Mouse (Mus musculus): ENCODE measurements around the gene Trabd2b. TPM values are rescaled to one million over a fixed set of nuclear protein-coding genes. Genes with fewer than 3 reads are reported as not detected.
A peak's percentile ranks its signal among the peaks of the same experiment; 100 is the strongest.

The Trabd2b gene
- polyA plus RNA-seq, 1 experiment from 2014 or later: 0.93 TPM

DNA sequence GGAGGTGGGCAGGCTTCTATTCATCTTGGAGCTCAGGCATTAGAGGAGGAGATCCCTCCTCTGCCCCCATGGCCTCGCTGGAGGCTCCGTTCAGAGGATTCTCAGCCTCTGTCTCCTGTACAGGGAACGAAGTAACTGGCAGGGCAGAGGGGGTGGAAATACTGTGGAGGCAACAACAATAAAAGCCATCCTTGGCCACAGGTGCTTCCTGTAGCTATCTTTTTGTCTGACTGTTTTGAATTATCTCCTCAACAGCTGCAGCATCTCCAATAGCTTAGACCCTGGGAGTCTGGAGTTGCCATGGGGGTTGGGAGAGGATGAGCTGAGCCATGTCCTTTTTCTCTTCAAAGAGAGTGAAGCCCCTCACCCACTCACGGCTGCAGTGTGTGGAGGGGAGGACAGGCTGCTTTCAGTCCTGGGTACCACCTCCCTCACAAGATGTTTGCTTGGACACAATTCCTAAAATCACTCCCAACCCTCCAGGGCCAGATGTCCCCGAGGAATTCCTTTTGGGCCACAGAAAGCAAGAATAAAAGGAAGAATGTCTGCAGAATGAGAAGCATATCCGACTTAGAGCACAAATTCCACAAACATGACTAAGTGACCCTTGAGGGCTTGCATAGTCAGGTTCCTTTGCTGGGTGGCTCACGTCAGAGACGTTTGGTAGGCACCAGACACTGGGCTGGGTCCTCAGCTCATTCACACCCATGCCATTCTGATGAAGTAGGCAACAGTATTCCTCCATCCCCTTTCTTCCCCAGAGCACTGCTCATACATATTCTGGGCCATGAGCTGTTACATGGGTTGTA lies 194.9 kb downstream of the Trabd2b start:
- Histone ChIP-seq H3K36me3 (no peaks in the 10 kb centered on the region), H3K4me2 (no peak overlapping the region), H3K4me3 (no peak overlapping the region), H3K9me3 (no peaks in the 10 kb centered on the region), H3K27ac (replicated peaks) (no peak overlapping the region), H3K27me3 (no peaks in the 10 kb centered on the region), H3K9ac (no peak overlapping the region), H3K4me1 (replicated peaks) (peaks cover 8% of the 10 kb centered on the region; the same call in 1 of the 2 replicates)
- WGBS: 30% methylated on average over 8 of the region's 8 CpGs
- ATAC-seq (ENCODE audit: low FRiP score, low read depth): no peak

DNA sequence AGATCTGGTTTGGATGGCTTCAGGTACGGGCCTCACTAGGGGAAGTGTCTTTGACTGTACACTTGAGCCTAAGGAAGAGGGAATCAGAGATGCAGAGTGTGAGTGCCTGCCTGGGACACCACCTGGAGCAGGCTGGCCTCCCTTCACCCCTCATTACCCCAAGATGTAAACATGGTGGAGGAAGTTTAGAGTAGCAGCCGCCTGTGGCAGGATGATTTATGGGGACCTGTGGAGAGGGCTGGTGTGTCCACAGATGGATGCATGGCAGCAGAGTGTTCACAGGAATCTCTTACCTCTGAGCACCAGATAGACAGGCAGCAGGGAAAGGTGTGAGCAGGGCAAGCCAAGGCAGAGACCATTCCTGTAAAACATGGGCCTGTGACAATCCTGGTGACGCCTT lies 199.1 kb downstream of the Trabd2b start:
- peaks cover 8% of the 10 kb centered on the region; the same call in 1 of the 2 replicates for H3K4me1 ChIP-seq (replicated peaks)
- H3K27ac ChIP-seq (replicated peaks): no peak overlapping the region
- no peak overlapping the region for H3K9ac ChIP-seq
- no peak overlapping the region for H3K4me2 ChIP-seq
- no peak overlapping the region for H3K4me3 ChIP-seq
- H3K36me3 ChIP-seq: no peaks in the 10 kb centered on the region
- no peaks in the 10 kb centered on the region for H3K9me3 ChIP-seq
- 79% methylated on average over 3 of the region's 3 CpGs for WGBS
- ATAC-seq (ENCODE audit: low FRiP score, low read depth): no peak
- no peaks in the 10 kb centered on the region for H3K27me3 ChIP-seq

DNA sequence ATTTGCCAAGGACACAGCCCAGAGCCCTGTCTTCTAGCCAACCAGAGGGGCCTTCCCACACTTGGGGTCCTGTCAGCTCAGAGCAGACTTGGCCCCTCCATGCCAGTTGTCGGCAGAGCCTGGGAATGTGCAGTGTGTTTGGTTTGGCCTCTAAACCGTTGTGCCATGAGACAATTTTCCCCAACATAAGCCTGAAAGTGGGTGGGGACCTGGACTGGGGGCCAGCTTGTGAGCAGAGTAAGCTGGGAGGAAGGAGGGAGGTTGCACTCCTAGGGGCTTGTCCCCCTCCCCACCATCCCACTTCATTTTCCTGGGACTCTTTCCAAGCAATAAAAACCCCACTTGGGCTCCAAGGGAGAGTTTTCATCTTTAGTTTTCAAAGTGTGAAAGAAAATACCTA lies 201.3 kb downstream of the Trabd2b start:
- Histone ChIP-seq H3K4me3 (no peak overlapping the region), H3K9me3 (no peaks in the 10 kb centered on the region), H3K27ac (replicated peaks) (no peak overlapping the region), H3K4me1 (replicated peaks) (no peaks in the 10 kb centered on the region), H3K9ac (no peak overlapping the region), H3K27me3 (no peaks in the 10 kb centered on the region), H3K36me3 (no peaks in the 10 kb centered on the region), H3K4me2 (no peak overlapping the region)
- WGBS: 77% methylated on average over 2 of the region's 2 CpGs
- ATAC-seq (ENCODE audit: low FRiP score, low read depth): no peak

DNA sequence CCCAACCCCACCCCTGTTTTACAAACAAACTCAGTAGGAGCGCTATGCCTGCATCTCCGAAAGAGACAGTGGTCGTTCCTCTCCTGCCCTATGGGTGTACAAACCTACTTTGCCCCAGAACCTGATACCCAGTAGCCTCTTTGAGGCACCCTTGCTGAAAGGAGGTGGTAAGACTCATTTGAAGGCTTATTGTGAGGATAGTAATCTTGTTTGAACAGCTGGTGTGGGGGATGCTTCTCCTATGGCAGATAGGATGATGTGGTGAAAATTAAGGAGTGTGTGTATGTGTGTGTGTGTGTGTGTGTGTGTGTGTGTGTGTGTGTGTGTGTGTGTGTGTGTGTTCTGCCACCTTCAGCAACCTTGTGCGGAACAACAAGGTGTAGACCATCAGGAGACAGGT lies 202.8 kb downstream of the Trabd2b start:
- Histone ChIP-seq H3K4me1 (replicated peaks) (no peaks in the 10 kb centered on the region), H3K4me3 (no peak overlapping the region), H3K36me3 (no peaks in the 10 kb centered on the region), H3K9ac (no peak overlapping the region), H3K9me3 (no peaks in the 10 kb centered on the region), H3K27ac (replicated peaks) (no peak overlapping the region), H3K27me3 (no peaks in the 10 kb centered on the region), H3K4me2 (no peak overlapping the region)
- 94% methylated on average over 4 of the region's 4 CpGs for WGBS
- no peak for ATAC-seq (ENCODE audit: low FRiP score, low read depth)

DNA sequence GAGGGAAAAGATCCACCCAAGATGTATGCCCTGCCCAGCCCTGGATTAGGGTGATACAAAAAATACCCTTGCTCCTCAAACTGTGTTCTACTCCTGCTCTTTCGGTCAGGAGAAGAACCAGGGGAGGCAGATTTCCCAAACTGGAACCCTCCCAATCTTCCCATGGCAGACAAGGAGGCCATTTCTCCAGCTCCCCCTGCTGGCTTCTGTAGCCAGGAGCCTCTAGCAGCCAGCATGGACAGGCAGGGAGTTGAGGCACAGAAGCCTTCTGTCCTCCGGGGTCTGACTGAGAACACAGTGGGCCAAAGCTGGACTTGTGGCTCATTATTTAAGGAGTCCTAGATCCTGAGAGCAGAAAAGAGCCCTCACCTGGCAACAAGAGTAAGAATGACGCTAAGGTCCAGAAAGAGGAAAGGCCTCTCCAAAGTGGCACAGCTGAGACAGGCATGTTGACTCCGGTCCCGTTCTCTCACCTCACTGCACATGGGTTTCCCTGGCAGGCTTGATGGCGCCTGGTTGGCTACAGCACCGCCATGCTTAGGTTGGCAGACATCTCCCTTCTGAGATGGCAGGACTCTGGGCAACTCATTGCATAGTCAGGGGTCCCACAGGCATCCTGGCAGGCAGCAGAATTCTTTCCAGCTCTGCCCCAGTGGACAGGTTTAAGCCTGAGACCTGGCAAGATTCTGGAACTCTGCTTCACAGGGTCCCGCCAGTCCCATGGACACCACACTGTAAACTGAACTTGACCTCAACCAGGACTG lies 204.8 kb downstream of the Trabd2b start:
- no peak overlapping the region for H3K4me3 ChIP-seq
- no peaks in the 10 kb centered on the region for H3K4me1 ChIP-seq (replicated peaks)
- 70% methylated on average over 8 of the region's 8 CpGs for WGBS
- no peak overlapping the region for H3K4me2 ChIP-seq
- no peaks in the 10 kb centered on the region for H3K36me3 ChIP-seq
- no peaks in the 10 kb centered on the region for H3K9me3 ChIP-seq
- no peaks in the 10 kb centered on the region for H3K27me3 ChIP-seq
- peak; percentile 21; the same call in 1 of the 2 replicates for ATAC-seq (ENCODE audit: low FRiP score, low read depth)
- no peak overlapping the region for H3K9ac ChIP-seq
- H3K27ac ChIP-seq (replicated peaks): no peak overlapping the region

DNA sequence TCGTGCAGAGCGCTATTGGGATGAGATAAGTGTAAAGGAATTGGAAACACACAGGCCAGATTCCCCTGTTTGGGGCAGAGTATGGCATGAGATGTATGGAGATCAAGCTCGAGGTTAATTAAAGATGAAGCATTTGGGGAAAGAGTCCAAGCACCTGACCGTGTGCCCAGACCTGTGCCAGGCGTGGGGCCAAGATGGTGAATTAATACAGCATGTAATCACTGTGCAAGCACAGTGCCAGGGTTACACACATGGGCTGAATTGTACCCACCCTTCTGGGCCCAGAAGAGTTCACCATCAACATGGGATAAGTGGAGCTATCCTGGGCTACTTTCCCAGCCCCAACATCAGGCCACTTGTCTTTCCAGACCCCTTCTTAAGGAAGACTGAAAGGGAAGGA lies 205.5 kb downstream of the Trabd2b start:
- Histone ChIP-seq H3K36me3 (no peaks in the 10 kb centered on the region), H3K4me1 (replicated peaks) (no peaks in the 10 kb centered on the region), H3K27me3 (no peaks in the 10 kb centered on the region), H3K9ac (no peak overlapping the region), H3K27ac (replicated peaks) (no peak overlapping the region), H3K4me2 (no peak overlapping the region), H3K4me3 (no peak overlapping the region), H3K9me3 (no peaks in the 10 kb centered on the region)
- ATAC-seq (ENCODE audit: low FRiP score, low read depth): 0 out of 2 replicates have a peak, but pooled peaks have one; percentile 29
- WGBS: 81% methylated on average over 5 of the region's 5 CpGs

DNA sequence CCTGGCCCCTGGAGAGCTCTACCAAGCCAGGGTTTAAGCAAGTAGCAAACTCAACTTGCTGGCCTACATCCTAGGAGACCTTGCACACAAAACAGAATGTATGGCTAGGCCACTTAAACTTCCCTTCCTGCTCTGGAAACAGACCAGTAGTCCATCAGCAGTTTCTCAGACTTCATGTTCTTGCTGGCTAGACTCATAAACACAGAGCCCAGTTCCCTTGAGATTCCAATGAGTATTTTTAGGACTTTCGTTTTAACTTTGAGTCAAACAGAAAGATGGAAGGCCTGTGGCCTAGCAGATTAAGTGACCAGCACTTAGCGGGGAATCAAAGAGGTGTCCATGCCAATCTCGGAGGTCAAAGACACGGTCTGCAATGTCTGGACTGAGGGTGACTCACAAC lies 206.3 kb downstream of the Trabd2b start:
- Histone ChIP-seq H3K4me2 (no peak overlapping the region), H3K4me1 (replicated peaks) (no peaks in the 10 kb centered on the region), H3K9me3 (no peaks in the 10 kb centered on the region), H3K27me3 (no peaks in the 10 kb centered on the region), H3K27ac (replicated peaks) (no peak overlapping the region), H3K9ac (no peak overlapping the region), H3K4me3 (no peak overlapping the region), H3K36me3 (no peaks in the 10 kb centered on the region)
- ATAC-seq (ENCODE audit: low FRiP score, low read depth): no peak
- 91% methylated on average over 4 of the region's 4 CpGs for WGBS

DNA sequence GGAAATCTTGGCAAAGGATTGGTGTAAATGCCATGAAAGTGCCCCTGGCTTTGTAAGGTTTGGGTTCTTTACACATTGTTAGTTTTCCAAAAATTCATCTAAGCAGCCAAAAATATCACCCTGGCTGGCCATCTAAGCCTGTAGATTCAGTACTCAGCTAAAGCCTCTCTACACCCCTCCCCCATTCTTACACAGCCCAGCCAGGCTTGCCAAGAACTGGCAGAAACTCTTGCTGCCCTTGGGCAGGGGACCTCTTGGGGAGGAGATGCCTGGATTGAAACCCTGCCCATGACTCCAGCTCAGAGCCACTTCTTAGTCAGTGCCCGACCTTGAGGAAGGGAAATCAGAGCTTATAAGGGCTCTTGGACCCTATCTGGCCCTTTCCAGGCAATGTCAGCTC lies 207.6 kb downstream of the Trabd2b start:
- Histone ChIP-seq H3K9me3 (no peaks in the 10 kb centered on the region), H3K36me3 (no peaks in the 10 kb centered on the region), H3K4me3 (no peak overlapping the region), H3K27ac (replicated peaks) (no peak overlapping the region), H3K4me2 (no peak overlapping the region), H3K4me1 (replicated peaks) (no peaks in the 10 kb centered on the region), H3K27me3 (no peaks in the 10 kb centered on the region), H3K9ac (no peak overlapping the region)
- WGBS: 73% methylated on average over 1 of the region's 1 CpGs
- ATAC-seq (ENCODE audit: low FRiP score, low read depth): no peak

DNA sequence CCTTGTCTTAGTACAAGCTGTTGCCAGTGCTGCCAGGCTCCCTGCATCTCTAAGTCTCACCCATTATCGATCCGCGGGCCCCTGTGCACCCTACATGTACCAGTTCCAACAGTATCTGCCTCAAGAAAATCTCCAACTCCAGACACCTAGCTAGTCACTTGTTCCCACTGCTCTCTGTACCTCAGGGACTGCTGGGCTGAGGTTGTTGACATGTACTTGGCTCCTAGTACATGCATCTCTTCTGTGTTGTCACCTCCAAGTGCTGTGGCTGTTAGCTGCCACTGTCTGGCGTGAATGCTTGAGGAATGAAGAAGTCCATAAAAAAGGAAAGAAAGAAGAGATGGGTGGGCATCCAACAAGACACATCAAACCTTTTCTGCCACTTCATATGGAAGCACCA lies 209.2 kb downstream of the Trabd2b start:
- WGBS: 91% methylated on average over 4 of the region's 4 CpGs
- Histone ChIP-seq H3K4me1 (replicated peaks) (no peaks in the 10 kb centered on the region), H3K27me3 (no peaks in the 10 kb centered on the region), H3K27ac (replicated peaks) (no peak overlapping the region), H3K36me3 (no peaks in the 10 kb centered on the region), H3K9me3 (no peaks in the 10 kb centered on the region), H3K4me2 (no peak overlapping the region), H3K4me3 (no peak overlapping the region), H3K9ac (no peak overlapping the region)
- no peak for ATAC-seq (ENCODE audit: low FRiP score, low read depth)

DNA sequence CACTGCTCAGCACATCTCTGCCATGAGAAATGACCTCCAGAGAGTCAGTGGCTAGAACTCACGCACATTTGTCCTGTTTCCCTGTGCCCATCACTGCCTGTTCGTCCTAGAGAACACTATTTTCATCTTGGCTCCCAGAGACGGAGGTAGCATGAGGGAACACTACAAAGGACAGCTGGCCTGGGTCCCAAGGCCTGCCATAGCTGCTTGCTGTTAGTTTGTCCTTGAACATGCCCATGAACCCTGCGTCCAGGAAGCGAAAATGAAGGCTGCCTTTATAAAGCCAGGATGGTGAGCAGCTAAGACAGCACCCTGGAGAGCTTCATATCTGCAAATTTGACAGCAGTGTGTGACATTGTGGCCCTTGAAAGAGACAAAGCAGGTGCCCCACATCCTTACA lies 216.4 kb downstream of the Trabd2b start:
- no peaks in the 10 kb centered on the region for H3K36me3 ChIP-seq
- H3K4me2 ChIP-seq: no peak overlapping the region
- H3K4me1 ChIP-seq (replicated peaks): peaks cover 9% of the 10 kb centered on the region
- WGBS: 69% methylated on average over 5 of the region's 5 CpGs
- no peak overlapping the region for H3K9ac ChIP-seq
- H3K4me3 ChIP-seq: no peak overlapping the region
- no peak overlapping the region for H3K27ac ChIP-seq (replicated peaks)
- ATAC-seq (ENCODE audit: low FRiP score, low read depth): no peak
- H3K27me3 ChIP-seq: no peaks in the 10 kb centered on the region
- H3K9me3 ChIP-seq: no peaks in the 10 kb centered on the region

DNA sequence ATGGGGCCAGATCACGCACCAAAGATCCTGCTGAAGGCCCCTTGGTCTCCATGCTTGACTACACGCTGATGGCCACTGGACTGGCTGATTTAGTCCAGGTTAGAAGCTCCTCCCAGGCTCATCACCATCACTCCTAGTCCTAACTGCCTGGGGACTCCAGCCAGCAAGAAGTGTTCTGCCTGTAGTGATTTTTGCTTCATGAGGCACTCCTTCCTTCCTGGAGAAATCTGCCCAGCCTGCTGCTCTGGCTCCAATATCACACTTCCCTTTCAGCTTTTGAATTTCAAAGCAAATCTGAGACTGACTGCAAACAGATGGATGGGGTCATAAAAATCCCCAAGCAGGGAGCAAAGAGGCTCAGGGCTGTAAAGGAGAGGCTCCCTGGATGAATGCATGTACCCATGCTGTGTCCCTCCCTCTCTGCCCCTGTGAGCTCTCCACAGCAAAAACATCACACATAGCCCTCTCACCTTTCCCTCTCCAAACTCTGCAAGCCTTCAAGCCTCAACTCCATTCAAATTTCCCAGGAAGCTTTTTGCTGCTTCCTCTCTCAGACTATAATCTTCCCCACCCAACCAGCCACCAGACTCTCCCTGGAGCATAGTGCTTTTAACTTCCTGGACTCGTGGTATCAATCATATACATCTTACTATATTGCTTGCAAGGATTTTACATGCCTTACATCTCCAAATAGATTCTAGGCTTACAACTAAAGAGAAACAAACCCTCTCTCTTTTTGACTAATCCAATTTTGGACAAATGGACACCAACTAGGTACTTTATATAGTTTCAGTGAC lies 217.8 kb downstream of the Trabd2b start:
- Histone ChIP-seq H3K27me3 (no peaks in the 10 kb centered on the region), H3K4me3 (no peak overlapping the region), H3K9ac (no peak overlapping the region), H3K9me3 (no peaks in the 10 kb centered on the region), H3K36me3 (no peaks in the 10 kb centered on the region), H3K27ac (replicated peaks) (no peak overlapping the region), H3K4me2 (no peak overlapping the region), H3K4me1 (replicated peaks) (peaks cover 9% of the 10 kb centered on the region)
- ATAC-seq (ENCODE audit: low FRiP score, low read depth): no peak
- 42% methylated on average over 3 of the region's 3 CpGs for WGBS

DNA sequence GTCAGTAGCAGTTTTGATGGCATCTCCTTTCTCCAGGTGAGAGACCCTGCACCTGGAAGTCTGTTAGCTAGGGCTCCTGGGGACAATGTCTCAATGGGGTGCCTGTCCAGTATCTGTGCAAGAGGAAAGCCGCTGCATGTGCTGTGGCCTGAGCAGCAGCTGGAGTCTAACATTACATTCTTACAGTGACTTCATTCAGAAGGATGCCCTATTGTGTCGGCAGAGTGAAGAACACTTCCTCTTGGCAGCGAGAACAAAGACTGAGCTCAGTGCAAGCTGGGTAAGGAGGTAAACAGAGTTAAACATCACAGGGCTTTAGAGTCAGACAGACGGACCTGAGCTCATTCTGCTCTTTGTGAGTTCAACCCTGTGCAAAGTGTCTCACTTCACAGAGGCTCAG lies 218.8 kb downstream of the Trabd2b start:
- Histone ChIP-seq H3K4me3 (no peak overlapping the region), H3K4me1 (replicated peaks) (peaks cover 9% of the 10 kb centered on the region), H3K36me3 (no peaks in the 10 kb centered on the region), H3K27me3 (no peaks in the 10 kb centered on the region), H3K9ac (no peak overlapping the region), H3K4me2 (no peak overlapping the region), H3K27ac (replicated peaks) (no peak overlapping the region), H3K9me3 (no peaks in the 10 kb centered on the region)
- WGBS: 7% methylated on average over 4 of the region's 4 CpGs
- ATAC-seq (ENCODE audit: low FRiP score, low read depth): peak; percentile 42; the same call in 1 of the 2 replicates
